17 mouse cellular contexts compared by ENCODE assay signal in the genomic region with DNA sequence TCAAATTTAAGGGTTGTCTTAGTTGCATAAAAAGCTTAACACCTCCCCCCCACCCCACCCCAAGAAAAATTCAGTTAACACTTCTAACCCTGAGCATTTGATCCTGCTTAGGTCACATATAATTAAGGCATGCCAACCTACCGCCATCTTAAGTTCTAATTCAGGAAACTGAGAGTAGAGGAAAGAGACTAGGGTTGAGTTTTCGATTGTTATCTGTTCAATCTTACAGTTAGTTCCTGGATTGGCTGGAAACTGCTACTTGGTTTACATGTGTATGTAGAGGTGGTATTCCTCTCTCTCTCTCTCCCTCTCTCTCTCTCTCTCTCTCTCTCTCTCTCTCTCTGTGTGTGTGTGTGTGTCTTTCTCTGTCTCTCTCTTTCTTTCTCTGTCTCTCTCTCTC. TPM values are rescaled to one million over a fixed set of nuclear protein-coding genes. Genes with fewer than 3 reads are reported as not detected.
DNase-seq lines count a peak whose midpoint lies in the region; ATAC-seq and TF ChIP-seq lines count a peak whose summit lies in the region.
"Had no signal": no experiment of that assay in that cellular context is flagged by ENCODE, and none has a peak within 500 bp of the region (broad histone marks: within the 10 kb centered on the region; RNA-seq: fewer than 3 reads in every experiment).

No protein-coding gene starts in this region.

- no peaks in the 10 kb centered on the region for H3K36me3 ChIP-seq in heart, embryonic 11.5 days (ENCODE audit: control insufficient read depth, insufficient read depth, low read length)
- no peaks in the 10 kb centered on the region for H3K36me3 ChIP-seq in limb, embryonic 12.5 days
- H3K36me3 ChIP-seq in limb, embryonic 10.5 days = no peaks in the 10 kb centered on the region
- H3K36me3 ChIP-seq in MEL (ENCODE audit: control insufficient read depth in 1 of 2, insufficient read depth in 2 of 2, low read length in 2 of 2) (peaks cover 0 to 15% of the 10 kb centered on the region in 2 experiments; a peak in 2 of 4 replicates), myocyte (ENCODE audit: control insufficient read depth, insufficient read depth) (no peaks in the 10 kb centered on the region)
- H3K36me3 ChIP-seq: hindbrain, embryonic 12.5 days; midbrain, embryonic 13.5 days had no signal

- peak; percentile 25 to 35; a peak in 2 of 4 replicates for TF ChIP-seq EP300 in MEL (IDR thresholded peaks at IDR 0.05; ENCODE audit: low read depth in 1 of 2, low read length in 2 of 2)

- H3K4me3 ChIP-seq in heart, embryonic 11.5 days (ENCODE audit: low read depth, low read length) = no peak overlapping the region
- no peak overlapping the region for H3K4me3 ChIP-seq in limb, embryonic 12.5 days (replicated peaks)
- no peak overlapping the region for H3K4me3 ChIP-seq in limb, embryonic 10.5 days
- H3K4me3 ChIP-seq in MEL (ENCODE audit: control insufficient read depth in 1 of 2, insufficient read depth in 1 of 2, low read depth in 2 of 2, low read length in 2 of 2) (peak overlapping the region; percentile 55 to 58), myocyte (peak overlapping the region; percentile 24)
- H3K4me3 ChIP-seq: erythroblast, embryonic 14.5 days; hindbrain, embryonic 12.5 days had no signal

- no peak for TF ChIP-seq RAD21 in MEL (IDR thresholded peaks at IDR 0.05; ENCODE audit: low read depth, low read length)

- intact Hi-C loops in left cerebral cortex, postnatal 25 days (cut with DNase I) = no loop called here

- no peaks in the 10 kb centered on the region for H3K27me3 ChIP-seq in heart, embryonic 11.5 days (ENCODE audit: control insufficient read depth, insufficient read depth, low read length)
- 0 out of 2 replicates have a peak, but pooled peaks cover 3% of the 10 kb centered on the region for H3K27me3 ChIP-seq in limb, embryonic 12.5 days
- peaks cover 26% of the 10 kb centered on the region for H3K27me3 ChIP-seq in limb, embryonic 10.5 days (ENCODE audit: low read depth, poor library complexity, severe bottlenecking)
- no peaks in the 10 kb centered on the region for H3K27me3 ChIP-seq in MEL (ENCODE audit: control insufficient read depth in 1 of 2, insufficient read depth in 2 of 2, low read length in 2 of 2)
- H3K27me3 ChIP-seq in myocyte (ENCODE audit: control insufficient read depth, insufficient read depth, insufficient read length) = no peaks in the 10 kb centered on the region

- H3K4me1 ChIP-seq in heart, embryonic 11.5 days (ENCODE audit: control insufficient read depth, insufficient read depth, low read length) = peaks cover 26% of the 10 kb centered on the region
- H3K4me1 ChIP-seq in limb, embryonic 12.5 days (replicated peaks) = peaks cover 23% of the 10 kb centered on the region
- H3K4me1 ChIP-seq in limb, embryonic 10.5 days = peaks cover 13% of the 10 kb centered on the region
- H3K4me1 ChIP-seq in MEL (ENCODE audit: control insufficient read depth in 1 of 2, insufficient read depth in 2 of 2, low read length in 2 of 2) = peaks cover 7 to 17% of the 10 kb centered on the region in 2 experiments

- no peak for ATAC-seq in heart, embryonic 11.5 days (replicated peaks; ENCODE audit: insufficient number of reproducible peaks, low FRiP score, low TSS enrichment)
- ATAC-seq in limb, embryonic 12.5 days (ENCODE audit: insufficient number of reproducible peaks, insufficient read depth, low FRiP score, low TSS enrichment, low read depth) = no peak
- ATAC-seq: midbrain, embryonic 13.5 days had no signal

- peak overlapping the region; percentile 54; the same call in 1 of the 2 replicates for H3K4me2 ChIP-seq in heart, embryonic 11.5 days
- H3K4me2 ChIP-seq in limb, embryonic 12.5 days = no peak overlapping the region
- peak overlapping the region; percentile 85 for H3K4me2 ChIP-seq in myocyte (ENCODE audit: low read depth)

- no peak overlapping the region for H3ac ChIP-seq in myocyte (ENCODE audit: control insufficient read depth, insufficient read length)

- WGBS in heart, embryonic 11.5 days (ENCODE audit: insufficient replicate concordance) = 48% methylated on average over 2 of the region's 2 CpGs
- WGBS in limb, embryonic 12.5 days = 72% methylated on average over 2 of the region's 2 CpGs
- WGBS in limb, embryonic 10.5 days = 85% methylated on average over 2 of the region's 2 CpGs

- no peaks in the 10 kb centered on the region for H3K9me3 ChIP-seq in heart, embryonic 11.5 days (replicated peaks; ENCODE audit: control insufficient read depth, low read length)
- H3K9me3 ChIP-seq in limb, embryonic 12.5 days = no peaks in the 10 kb centered on the region
- no peaks in the 10 kb centered on the region for H3K9me3 ChIP-seq in limb, embryonic 10.5 days (replicated peaks)
- no peaks in the 10 kb centered on the region for H3K9me3 ChIP-seq in MEL (replicated peaks; ENCODE audit: insufficient read depth, low read length)
- H3K9me3 ChIP-seq: hindbrain, embryonic 12.5 days; midbrain, embryonic 13.5 days had no signal

- no peak for DNase-seq in heart, adult 8-10 months (ENCODE audit: low spot score)
- no peak for DNase-seq in limb, embryonic 10.5 days (ENCODE audit: low spot score)
- peak; percentile 62 for DNase-seq in MEL (ENCODE audit: low read depth, low spot score)
- no peak for DNase-seq in left cerebral cortex, postnatal 25 days (ENCODE audit: low spot score in 2 of 2)
- DNase-seq: adrenal gland, postnatal 25 days; cerebellum, adult 8-10 months; gastrocnemius, postnatal 10 days had no signal

- H3K79me2 ChIP-seq in MEL (ENCODE audit: control insufficient read depth, insufficient read depth, low read length, poor library complexity) (no peaks in the 10 kb centered on the region), myocyte (ENCODE audit: control insufficient read depth, insufficient read depth) (no peaks in the 10 kb centered on the region)

- H3K9ac ChIP-seq in heart, embryonic 11.5 days (ENCODE audit: low read depth, low read length) = no peak overlapping the region
- H3K9ac ChIP-seq in limb, embryonic 12.5 days (replicated peaks) = no peak overlapping the region
- H3K9ac ChIP-seq in MEL (ENCODE audit: control insufficient read depth, low read depth, low read length, poor library complexity, severe bottlenecking) = peak overlapping the region; percentile 75
- H3K9ac ChIP-seq: hindbrain, embryonic 12.5 days had no signal

- TF ChIP-seq CTCF in MEL (IDR thresholded peaks at IDR 0.05 in 2 of 3, conservative IDR thresholded peaks at IDR 0.05 in 1 of 3; ENCODE audit: control insufficient read depth in 1 of 3, insufficient read depth in 1 of 3, low read depth in 2 of 3, low read length in 3 of 3, poor library complexity in 1 of 3, severe bottlenecking in 1 of 3) = no peak

- no peak for TF ChIP-seq POLR2A in MEL (IDR thresholded peaks at IDR 0.05; ENCODE audit: control insufficient read depth in 1 of 2, insufficient read depth in 1 of 2, low read depth in 1 of 2, low read length in 2 of 2, poor library complexity in 1 of 2)
- no peak for TF ChIP-seq POLR2A in myocyte (IDR thresholded peaks at IDR 0.05; ENCODE audit: insufficient read length, low read depth)

- peak overlapping the region; percentile 83; the same call in 1 of the 2 replicates for H3K27ac ChIP-seq in heart, embryonic 11.5 days (ENCODE audit: low read depth, low read length)
- 0 out of 2 replicates have a peak overlapping the region, but pooled peaks have one; percentile 79 for H3K27ac ChIP-seq in limb, embryonic 12.5 days
- H3K27ac ChIP-seq in limb, embryonic 10.5 days = no peak overlapping the region
- peak overlapping the region; percentile 93 for H3K27ac ChIP-seq in MEL (ENCODE audit: control insufficient read depth, low read depth, low read length)
- H3K27ac ChIP-seq: macrophage had no signal

TF ChIP-seq in MEL, 35 proteins besides CTCF, POLR2A, EP300 and RAD21 (continues in another document):
- no peak for TF ChIP-seq USF2 (IDR thresholded peaks at IDR 0.05; ENCODE audit: borderline replicate concordance in 1 of 2, insufficient read depth in 1 of 2, low read depth in 1 of 2, low read length in 2 of 2)
- TF ChIP-seq GATA1 (IDR thresholded peaks at IDR 0.05; ENCODE audit: low read depth, low read length) = peak; percentile 72
- TF ChIP-seq HCFC1 (IDR thresholded peaks at IDR 0.05; ENCODE audit: low read depth, low read length) = no peak
- TF ChIP-seq RCOR1 (IDR thresholded peaks at IDR 0.05; ENCODE audit: low read depth, low read length) = 0 out of 2 replicates have a peak, but pooled peaks have one; percentile 55
- peak; percentile 81 for TF ChIP-seq JUND (IDR thresholded peaks at IDR 0.05; ENCODE audit: low read depth, low read length)

TF ChIP-seq in myocyte, 11 proteins besides CTCF, POLR2A, EP300 and RAD21:
- TF ChIP-seq E2F4 (IDR thresholded peaks at IDR 0.05; ENCODE audit: insufficient read depth) (no peak), USF1 (IDR thresholded peaks at IDR 0.05; ENCODE audit: low read depth) (no peak), MYOD1 (IDR thresholded peaks at IDR 0.05; ENCODE audit: control insufficient read depth in 1 of 3, insufficient read length in 2 of 3, low read depth in 2 of 3) (no peak)

RNA-seq across cellular contexts. Expression of a gene that starts 2.3 kb away (rescaled TPM):
- 1.2 and 1.7 TPM in 2 replicates for polyA plus RNA-seq in heart, embryonic 11.5 days (2014; fragmentation: Nextera tagmentation; extraction: Ambion mirVana)
- total RNA-seq in heart, adult 8-10 months (2022) = 1 to 10 TPM; 2.4 to 3.9 (median 3.2) TPM
- polyA plus RNA-seq in limb, embryonic 12.5 days (2016; fragmentation: Nextera tagmentation; extraction: Ambion mirVana) = 1.4 and 1.8 TPM in 2 replicates
- polyA plus RNA-seq in limb, embryonic 10.5 days (2016; fragmentation: Nextera tagmentation; extraction: Ambion mirVana) = 0.83 and 1.2 TPM in 2 replicates
- total RNA-seq in MEL (2012; rRNA removed) = 1.1 and 1.9 TPM in 2 replicates
- polyA plus RNA-seq in MEL (2012; ENCODE audit: insufficient read depth in 1 of 2, insufficient read length in 2 of 2, low read depth in 1 of 2, low replicate concordance in 2 of 2, missing spikeins in 1 of 2) = 1 to 10 TPM in 1 of 2 experiments, not detected in 1; 1.2 TPM
- not detected for polyA plus RNA-seq in myocyte (2012; fragmentation: generic; extraction: Trizol)
- 1 to 10 TPM in 1 of 2 experiments, not detected in 1; 1.1 TPM for total RNA-seq in left cerebral cortex, postnatal 25 days (2021)
- total RNA-seq: left cerebral cortex, postnatal 14 days had no signal
- polyA plus RNA-seq: erythroblast, embryonic 14.5 days; macrophage had no signal

RNA-seq across cellular contexts. Expression of a gene that starts 32.0 kb away (rescaled TPM):
- polyA plus RNA-seq in heart, embryonic 11.5 days (2014; fragmentation: Nextera tagmentation; extraction: Ambion mirVana) = not detected in 2 replicates
- under 1 TPM in 1 of 4 experiments, not detected in 3; 0.16 TPM for total RNA-seq in heart, adult 8-10 months (2022)
- polyA plus RNA-seq in limb, embryonic 12.5 days (2016; fragmentation: Nextera tagmentation; extraction: Ambion mirVana) = not detected in 2 replicates
- not detected in 2 replicates for polyA plus RNA-seq in limb, embryonic 10.5 days (2016; fragmentation: Nextera tagmentation; extraction: Ambion mirVana)
- 0.08 TPM in 1 of 2 replicates, not detected in the other for total RNA-seq in MEL (2012; rRNA removed)
- polyA plus RNA-seq in MEL (2012; ENCODE audit: insufficient read depth in 1 of 2, insufficient read length in 2 of 2, low read depth in 1 of 2, low replicate concordance in 2 of 2, missing spikeins in 1 of 2) = not detected
- polyA plus RNA-seq in myocyte (2012; fragmentation: generic; extraction: Trizol) = not detected
- total RNA-seq in left cerebral cortex, postnatal 25 days (2021) = under 1 TPM in 1 of 2 experiments, not detected in 1; 0.37 TPM
- polyA plus RNA-seq: erythroblast, embryonic 14.5 days; hindbrain, embryonic 12.5 days; intestine, embryonic 16.5 days; liver, embryonic 16.5 days; macrophage; midbrain, embryonic 13.5 days had no signal

Comparison
In these comparisons a context has a peak if more than half of its experiments do, and no peak if none do; other contexts are left out.
1. H3K4me3 ChIP-seq: peak in MEL (2 of 2) and myocyte (single experiment); none in heart, embryonic 11.5 days (single experiment), limb, embryonic 12.5 days (single experiment) and limb, embryonic 10.5 days (single experiment).